Mouse (Mus musculus): ENCODE measurements around the gene Lrrc40. TPM values are rescaled to one million over a fixed set of nuclear protein-coding genes. Genes with fewer than 3 reads are reported as not detected.
"Not testable (repeated sequence)": the region's sequence is repeated elsewhere in the genome, so short reads cannot be mapped to it uniquely, and the experiment has no call there.

Gene Lrrc40
- polyA plus RNA-seq, 1 experiment from 2014 or later, result 36.0 TPM

- 64% methylated on average over 4 of the region's 4 CpGs for WGBS
- no peaks in the 10 kb centered on the region for H3K36me3 ChIP-seq
- no peak for ATAC-seq (replicated peaks; ENCODE audit: insufficient number of reproducible peaks, insufficient read depth, low FRiP score, low read depth)
- H3K9me3 ChIP-seq (replicated peaks), result no peaks in the 10 kb centered on the region
- no peak overlapping the region for H3K4me2 ChIP-seq
- H3K9ac ChIP-seq, result no peak overlapping the region
- H3K4me3 ChIP-seq, result no peak overlapping the region
- no peaks in the 10 kb centered on the region for H3K27me3 ChIP-seq
- H3K27ac ChIP-seq, result no peak overlapping the region
- no peaks in the 10 kb centered on the region for H3K4me1 ChIP-seq (replicated peaks)
Measured at GRCm38 (mm10) chr3:158093919-158094318, 57.5 kb downstream of the Lrrc40 start.

GRCm38 (mm10) chr3:158102043-158102442 lies 65.6 kb downstream of the Lrrc40 start:
- not testable (repeated sequence) for H3K27me3 ChIP-seq; H3K27ac ChIP-seq; ATAC-seq (replicated peaks; ENCODE audit: insufficient number of reproducible peaks, insufficient read depth, low FRiP score, low read depth); H3K36me3 ChIP-seq; H3K4me1 ChIP-seq (replicated peaks); H3K4me3 ChIP-seq; H3K9me3 ChIP-seq (replicated peaks); H3K9ac ChIP-seq; H3K4me2 ChIP-seq
- 73% methylated on average over 10 of the region's 10 CpGs for WGBS

- WGBS, result 67% methylated on average over 1 of the region's 1 CpGs
- not testable (repeated sequence) for H3K27me3 ChIP-seq; H3K4me3 ChIP-seq; H3K9ac ChIP-seq; ATAC-seq (replicated peaks; ENCODE audit: insufficient number of reproducible peaks, insufficient read depth, low FRiP score, low read depth); H3K36me3 ChIP-seq; H3K9me3 ChIP-seq (replicated peaks); H3K4me2 ChIP-seq; H3K4me1 ChIP-seq (replicated peaks); H3K27ac ChIP-seq
Measured at GRCm38 (mm10) chr3:158102530-158102929, 66.1 kb downstream of the Lrrc40 start.

GRCm38 (mm10) chr3:158103467-158103866 lies 67.0 kb downstream of the Lrrc40 start:
- H3K4me3 ChIP-seq, result no peak overlapping the region
- H3K27ac ChIP-seq, result no peak overlapping the region
- ATAC-seq (replicated peaks; ENCODE audit: insufficient number of reproducible peaks, insufficient read depth, low FRiP score, low read depth), result no peak
- 57% methylated on average over 2 of the region's 2 CpGs for WGBS
- H3K4me1 ChIP-seq (replicated peaks), result no peaks in the 10 kb centered on the region
- no peak overlapping the region for H3K4me2 ChIP-seq
- no peaks in the 10 kb centered on the region for H3K27me3 ChIP-seq
- no peaks in the 10 kb centered on the region for H3K9me3 ChIP-seq (replicated peaks)
- H3K36me3 ChIP-seq, result no peaks in the 10 kb centered on the region
- no peak overlapping the region for H3K9ac ChIP-seq

- no peak overlapping the region for H3K9ac ChIP-seq
- H3K4me1 ChIP-seq (replicated peaks), result no peaks in the 10 kb centered on the region
- no peak overlapping the region for H3K27ac ChIP-seq
- H3K27me3 ChIP-seq, result no peaks in the 10 kb centered on the region
- no peak for ATAC-seq (replicated peaks; ENCODE audit: insufficient number of reproducible peaks, insufficient read depth, low FRiP score, low read depth)
- H3K36me3 ChIP-seq, result no peaks in the 10 kb centered on the region
- H3K4me3 ChIP-seq, result no peak overlapping the region
- no peaks in the 10 kb centered on the region for H3K9me3 ChIP-seq (replicated peaks)
- WGBS, result 73% methylated on average over 1 of the region's 1 CpGs
- no peak overlapping the region for H3K4me2 ChIP-seq
Measured at GRCm38 (mm10) chr3:158105260-158105659, 68.8 kb downstream of the Lrrc40 start.

Other genes with a start within 250 kb of the Lrrc40 start
- gene Cth, start 111.6 kb upstream of the Lrrc40 start, polyA plus RNA-seq (2015; fragmentation: Nextera tagmentation; extraction: Ambion mirVana), result 2.1 and 4.6 TPM in 2 replicates
- 18.9 and 20.9 TPM in 2 replicates for gene Ankrd13c, start 89.4 kb upstream of the Lrrc40 start, polyA plus RNA-seq (2015; fragmentation: Nextera tagmentation; extraction: Ambion mirVana)
- gene Srsf11, start within 50 bp of the Lrrc40 start, polyA plus RNA-seq (2015; fragmentation: Nextera tagmentation; extraction: Ambion mirVana), result 141 and 153 TPM in 2 replicates

Data from heart, embryonic 15.5 days (tissue).